Mouse (Mus musculus): ENCODE measurements around the gene Tmem160. TPM values are rescaled to one million over a fixed set of nuclear protein-coding genes. Genes with fewer than 3 reads are reported as not detected.
A peak's percentile ranks its signal among the peaks of the same experiment; 100 is the strongest.

Tmem160 gene
- total and polyA plus RNA-seq, 2 experiments from 2014 or later: 123 to 154 TPM

- ATAC-seq (ENCODE audit: insufficient read depth, low read depth) (no peak), DNase-seq (ENCODE audit: low spot score) (no peak)
- Histone ChIP-seq H3K9me3 (replicated peaks; ENCODE audit: control insufficient read depth, low read length) (no peaks in the 10 kb centered on the region), H3K27ac (ENCODE audit: low read depth) (peak overlapping the region; percentile 91; the same call in 1 of the 2 replicates), H3K4me2 (ENCODE audit: low read depth, low read length) (no peak overlapping the region), H3K4me3 (ENCODE audit: low read depth, low read length) (no peak overlapping the region), H3K27me3 (ENCODE audit: control insufficient read depth, insufficient read depth, low read length) (no peaks in the 10 kb centered on the region), H3K36me3 (replicated peaks; ENCODE audit: control insufficient read depth, insufficient read depth, low read length) (peaks cover 18% of the 10 kb centered on the region), H3K4me1 (ENCODE audit: control insufficient read depth, insufficient read depth) (peaks cover 15% of the 10 kb centered on the region), H3K9ac (replicated peaks; ENCODE audit: low read depth, low read length) (no peak overlapping the region)
- WGBS: 83% methylated on average over 3 of the region's 3 CpGs
- TF ChIP-seq CTCF (IDR thresholded peaks at IDR 0.05; ENCODE audit: low read depth): no peak
- TF ChIP-seq EP300 (IDR thresholded peaks at IDR 0.05; ENCODE audit: low read depth): no peak
Measured at GRCm38 (mm10) chr7:16415426-16415825, 37.2 kb upstream of the Tmem160 start.

DNA sequence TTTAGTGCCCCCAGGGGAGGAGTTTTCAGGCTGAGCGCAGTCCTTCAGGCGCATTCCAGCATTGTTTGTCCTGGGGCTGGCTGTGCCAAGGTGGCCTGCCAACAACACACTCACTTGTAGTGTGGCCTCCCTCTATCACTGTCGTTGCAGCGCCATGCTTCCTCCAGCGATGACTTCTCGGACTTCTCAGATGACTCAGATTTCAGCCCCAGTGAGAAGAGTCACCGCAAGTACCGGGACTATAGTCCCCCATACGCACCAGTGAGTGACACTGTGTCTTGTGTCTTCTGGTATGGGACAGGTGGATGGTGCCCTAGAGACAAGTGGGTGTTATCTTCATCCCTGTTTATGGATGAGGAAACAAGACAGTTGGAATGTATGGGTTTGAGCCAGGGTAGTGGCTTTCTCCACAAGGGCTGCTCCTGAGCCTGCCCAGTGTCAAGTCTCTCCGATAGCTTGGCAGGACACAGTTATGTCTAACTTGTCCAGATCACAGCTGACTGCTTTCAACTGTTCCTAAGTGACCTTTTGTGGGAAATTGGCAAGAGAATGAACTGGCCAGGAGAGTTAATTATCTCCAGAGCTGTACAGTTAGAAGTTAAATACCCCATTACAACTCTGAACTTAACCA, 35.3 kb upstream of the Tmem160 start:
- Histone ChIP-seq H3K4me3 (ENCODE audit: low read depth, low read length) (no peak overlapping the region), H3K27ac (ENCODE audit: low read depth) (peak overlapping the region; percentile 91), H3K9me3 (replicated peaks; ENCODE audit: control insufficient read depth, low read length) (no peaks in the 10 kb centered on the region), H3K9ac (replicated peaks; ENCODE audit: low read depth, low read length) (no peak overlapping the region), H3K27me3 (ENCODE audit: control insufficient read depth, insufficient read depth, low read length) (no peaks in the 10 kb centered on the region), H3K36me3 (replicated peaks; ENCODE audit: control insufficient read depth, insufficient read depth, low read length) (peaks cover 36% of the 10 kb centered on the region), H3K4me1 (ENCODE audit: control insufficient read depth, insufficient read depth) (peaks cover 15% of the 10 kb centered on the region), H3K4me2 (ENCODE audit: low read depth, low read length) (peak overlapping the region; percentile 35)
- TF ChIP-seq EP300 (IDR thresholded peaks at IDR 0.05; ENCODE audit: low read depth) (no peak), CTCF (IDR thresholded peaks at IDR 0.05; ENCODE audit: low read depth) (peak; percentile 3)
- DNase-seq (ENCODE audit: low spot score) (peak; percentile 86), ATAC-seq (ENCODE audit: insufficient read depth, low read depth) (peak; percentile 93)
- whole genome bisulfite sequencing: 28% methylated on average over 10 of the region's 10 CpGs

GRCm38 (mm10) chr7:16418713-16419112, 33.9 kb upstream of the Tmem160 start:
- no peak overlapping the region for H3K4me2 ChIP-seq (ENCODE audit: low read depth, low read length)
- no peak overlapping the region for H3K9ac ChIP-seq (replicated peaks; ENCODE audit: low read depth, low read length)
- DNase-seq (ENCODE audit: low spot score) (no peak), ATAC-seq (ENCODE audit: insufficient read depth, low read depth) (no peak)
- no peak overlapping the region; the same call in 1 of the 2 replicates for H3K27ac ChIP-seq (ENCODE audit: low read depth)
- 92% methylated on average over 5 of the region's 5 CpGs for WGBS
- no peak overlapping the region for H3K4me3 ChIP-seq (ENCODE audit: low read depth, low read length)
- no peaks in the 10 kb centered on the region for H3K9me3 ChIP-seq (replicated peaks; ENCODE audit: control insufficient read depth, low read length)
- peaks cover 15% of the 10 kb centered on the region for H3K4me1 ChIP-seq (ENCODE audit: control insufficient read depth, insufficient read depth)
- peaks cover 49% of the 10 kb centered on the region for H3K36me3 ChIP-seq (replicated peaks; ENCODE audit: control insufficient read depth, insufficient read depth, low read length)
- TF ChIP-seq EP300 (IDR thresholded peaks at IDR 0.05; ENCODE audit: low read depth) (no peak), CTCF (IDR thresholded peaks at IDR 0.05; ENCODE audit: low read depth) (no peak)
- H3K27me3 ChIP-seq (ENCODE audit: control insufficient read depth, insufficient read depth, low read length): no peaks in the 10 kb centered on the region

- no peak overlapping the region for H3K9ac ChIP-seq (replicated peaks; ENCODE audit: low read depth, low read length)
- H3K4me3 ChIP-seq (ENCODE audit: low read depth, low read length): no peak overlapping the region
- TF ChIP-seq EP300 (IDR thresholded peaks at IDR 0.05; ENCODE audit: low read depth) (no peak), CTCF (IDR thresholded peaks at IDR 0.05; ENCODE audit: low read depth) (no peak)
- no peak overlapping the region for H3K4me2 ChIP-seq (ENCODE audit: low read depth, low read length)
- peaks cover 68% of the 10 kb centered on the region for H3K36me3 ChIP-seq (replicated peaks; ENCODE audit: control insufficient read depth, insufficient read depth, low read length)
- WGBS: 91% methylated on average over 8 of the region's 8 CpGs
- no peak overlapping the region for H3K27ac ChIP-seq (ENCODE audit: low read depth)
- no peak for DNase-seq (ENCODE audit: low spot score)
- H3K9me3 ChIP-seq (replicated peaks; ENCODE audit: control insufficient read depth, low read length): no peaks in the 10 kb centered on the region
- no peak for ATAC-seq (ENCODE audit: insufficient read depth, low read depth)
- no peaks in the 10 kb centered on the region for H3K27me3 ChIP-seq (ENCODE audit: control insufficient read depth, insufficient read depth, low read length)
- H3K4me1 ChIP-seq (ENCODE audit: control insufficient read depth, insufficient read depth): peaks cover 15% of the 10 kb centered on the region
Measured at GRCm38 (mm10) chr7:16420493-16421118, 32.0 kb upstream of the Tmem160 start.

DNA sequence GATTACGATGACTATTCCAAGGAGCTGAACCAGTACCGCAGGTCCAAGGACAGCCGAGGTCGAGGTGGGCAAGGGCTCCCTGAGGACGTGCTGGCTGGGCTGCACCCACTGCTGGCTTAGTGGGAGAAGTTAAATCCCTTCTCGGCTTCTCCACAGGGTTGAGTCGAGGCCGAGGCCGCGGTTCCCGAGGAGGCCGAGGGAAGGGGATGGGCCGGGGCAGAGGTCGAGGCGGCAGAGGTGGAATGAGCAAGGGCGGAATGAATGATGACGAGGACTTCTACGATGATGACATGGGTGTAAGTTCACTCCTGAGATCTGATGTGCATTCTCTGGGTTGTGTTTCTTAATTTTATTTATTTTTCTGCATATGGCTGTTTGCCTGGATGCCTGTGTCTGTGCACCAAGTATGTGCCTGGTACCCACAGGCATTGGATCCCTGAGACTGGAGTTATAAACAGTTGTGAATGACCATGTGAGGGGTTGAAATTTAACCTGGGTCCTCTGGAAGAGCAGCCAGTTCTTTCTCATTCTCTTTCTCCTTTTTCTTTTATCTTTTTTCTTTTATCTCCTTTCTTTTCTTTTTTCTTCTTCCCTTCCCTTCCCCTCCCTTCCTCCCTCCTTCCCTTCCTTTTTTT, 30.2 kb upstream of the Tmem160 start:
- Histone ChIP-seq H3K4me2 (ENCODE audit: low read depth, low read length) (no peak overlapping the region), H3K27ac (ENCODE audit: low read depth) (no peak overlapping the region), H3K27me3 (ENCODE audit: control insufficient read depth, insufficient read depth, low read length) (no peaks in the 10 kb centered on the region), H3K9me3 (replicated peaks; ENCODE audit: control insufficient read depth, low read length) (no peaks in the 10 kb centered on the region), H3K4me3 (ENCODE audit: low read depth, low read length) (no peak overlapping the region), H3K4me1 (ENCODE audit: control insufficient read depth, insufficient read depth) (peaks cover 6% of the 10 kb centered on the region), H3K9ac (replicated peaks; ENCODE audit: low read depth, low read length) (no peak overlapping the region), H3K36me3 (replicated peaks; ENCODE audit: control insufficient read depth, insufficient read depth, low read length) (peaks cover 86% of the 10 kb centered on the region)
- no peak for TF ChIP-seq CTCF (IDR thresholded peaks at IDR 0.05; ENCODE audit: low read depth)
- no peak for TF ChIP-seq EP300 (IDR thresholded peaks at IDR 0.05; ENCODE audit: low read depth)
- DNase-seq (ENCODE audit: low spot score) (no peak), ATAC-seq (ENCODE audit: insufficient read depth, low read depth) (no peak)
- whole genome bisulfite sequencing: 87% methylated on average over 18 of the region's 18 CpGs

Data from heart, postnatal 0 days (tissue).